Mouse (Mus musculus) forebrain, embryonic 11.5 days (tissue): ENCODE results near the gene Kars. TPM values are rescaled to one million over a fixed set of nuclear protein-coding genes. Genes with fewer than 3 reads are reported as not detected.

ENCODE experiments used
- ATAC-seq: fragments of 200-750 bp; cut with Nextera tagmentation; replicated peaks from 2 replicates; pipeline ENCODE4 v1.8.0; 2017; ENCODE audit warnings: moderate TSS enrichment; ENCODE audit not compliant: low FRiP score
- DNase-seq: peaks from one replicate; pipeline ENCODE4 v3.0.0-alpha.2; 2017; ENCODE audit warnings: low spot score
- H3K27ac ChIP-seq: fragments of 300-500 bp; sonication (generic); 2 replicates; pipeline ENCODE4 v1.5.1; 2014; ENCODE audit warnings: low read depth, low read length
- H3K27me3 ChIP-seq: fragments of 300-500 bp; sonication (generic); 2 replicates; pipeline ENCODE4 v1.6.1; 2014; ENCODE audit warnings: mild to moderate bottlenecking, low read length, mixed read lengths; ENCODE audit not compliant: control insufficient read depth, insufficient read depth
- H3K36me3 ChIP-seq: fragments of 300-500 bp; sonication (generic); 2 replicates; pipeline ENCODE4 v1.6.1; 2014; ENCODE audit warnings: mild to moderate bottlenecking, low read length, moderate library complexity, mixed read lengths; ENCODE audit not compliant: control insufficient read depth, insufficient read depth
- H3K4me1 ChIP-seq: fragments of 300-500 bp; sonication (generic); replicated peaks from 2 replicates; pipeline ENCODE4 v1.6.1; 2014; ENCODE audit warnings: low read length, mixed read lengths; ENCODE audit not compliant: control insufficient read depth, insufficient read depth
- H3K4me2 ChIP-seq: fragments of 300-500 bp; sonication (generic); 2 replicates; pipeline ENCODE4 v1.6.1; 2014; ENCODE audit warnings: low read depth, mild to moderate bottlenecking, low read length, moderate library complexity, mixed read lengths; ENCODE audit not compliant: severe bottlenecking
- H3K4me3 ChIP-seq: fragments of 300-500 bp; sonication (generic); 2 replicates; pipeline ENCODE4 v1.5.1; 2014; ENCODE audit warnings: low read depth, low read length
- H3K9ac ChIP-seq: fragments of 300-500 bp; sonication (generic); 2 replicates; pipeline ENCODE4 v1.6.1; 2014; ENCODE audit warnings: low read length
- H3K9me3 ChIP-seq: fragments of 300-500 bp; sonication (generic); 2 replicates; pipeline ENCODE4 v1.6.1; 2016; ENCODE audit warnings: low read length, mixed read lengths; ENCODE audit not compliant: control insufficient read depth
- WGBS: fragments of 180-500 bp; shearing (Covaris S2); extraction: QIAGEN DNeasy Blood & Tissue Kit; methylation state at CpG from one replicate; pipeline ENCODE4 v1.1.7; 2014; 5-methylcytosine and 5-hydroxymethylcytosine counted together
- polyA plus RNA-seq: library from polyadenylated mRNA; unstranded; fragments of >200 nt; fragmentation: Nextera tagmentation; extraction: Ambion mirVana; gene quantifications from 2 replicates; pipeline ENCODE4 v1.2.1, GENCODE M21; 2014

The Kars gene
- polyA plus RNA-seq, 1 experiment from 2014 or later = 261 TPM

DNA sequence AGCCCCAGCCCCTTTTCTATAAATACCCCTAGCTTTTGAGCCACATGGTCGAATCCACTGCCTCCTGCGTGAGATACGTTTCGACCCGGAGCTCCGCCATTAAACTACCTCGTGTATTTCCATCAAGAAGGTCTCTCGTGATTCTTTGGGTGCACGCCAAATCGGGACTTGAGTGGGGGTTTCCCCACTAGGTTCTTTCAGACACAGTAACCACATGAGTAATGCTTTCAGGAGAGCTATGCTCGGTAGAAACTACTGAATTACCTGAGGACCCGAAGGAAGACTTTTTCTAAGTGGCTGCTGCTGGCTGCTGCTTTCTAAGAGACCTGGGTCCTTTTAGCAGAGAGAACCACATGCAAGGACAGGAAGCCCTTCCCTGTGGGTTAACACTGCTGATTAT is 37.0 kb downstream of the Kars start:
- no peak for ATAC-seq
- 96% methylated on average over 12 of the region's 12 CpGs for WGBS
- no peaks in the 10 kb centered on the region for H3K4me1 ChIP-seq

DNA sequence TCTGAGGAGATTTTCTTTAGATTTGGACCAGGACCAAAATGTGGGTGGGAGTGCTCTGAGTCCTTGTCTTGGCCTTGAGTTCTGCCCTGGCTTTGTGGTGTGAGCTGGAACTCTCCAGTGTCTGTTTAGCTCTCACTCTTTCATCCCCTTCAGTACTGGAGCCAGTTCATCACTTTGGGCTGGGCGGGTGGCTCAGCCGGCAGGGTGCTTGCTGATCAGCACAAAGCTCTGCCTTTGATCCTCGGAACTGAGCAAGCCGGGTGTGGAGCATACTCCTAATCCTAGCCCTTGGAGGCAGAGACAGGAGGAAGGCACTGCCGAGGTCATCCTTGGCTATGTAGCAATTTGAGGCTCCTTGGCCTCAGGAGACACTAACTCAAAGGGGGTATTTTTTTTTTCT is 42.1 kb downstream of the Kars start:
- WGBS = 25% methylated on average over 5 of the region's 5 CpGs
- H3K27me3 ChIP-seq = no peaks in the 10 kb centered on the region
- H3K9ac ChIP-seq = no peak overlapping the region
- no peak overlapping the region for H3K27ac ChIP-seq
- ATAC-seq = no peak
- H3K36me3 ChIP-seq = no peaks in the 10 kb centered on the region; the same call in 1 of the 2 replicates
- DNase-seq = no peak
- no peak overlapping the region for H3K4me2 ChIP-seq
- no peaks in the 10 kb centered on the region for H3K9me3 ChIP-seq
- no peak overlapping the region for H3K4me3 ChIP-seq
- no peaks in the 10 kb centered on the region for H3K4me1 ChIP-seq

More for the DNA sequence above, 37.0 kb downstream of the Kars start:
- DNase-seq = no peak
- no peak overlapping the region for H3K4me3 ChIP-seq
- no peak overlapping the region for H3K9ac ChIP-seq
- no peak overlapping the region for H3K4me2 ChIP-seq
- H3K27me3 ChIP-seq = no peaks in the 10 kb centered on the region
- no peak overlapping the region for H3K27ac ChIP-seq
- no peaks in the 10 kb centered on the region; the same call in 1 of the 2 replicates for H3K36me3 ChIP-seq
- H3K9me3 ChIP-seq = no peaks in the 10 kb centered on the region; the same call in 1 of the 2 replicates

DNA sequence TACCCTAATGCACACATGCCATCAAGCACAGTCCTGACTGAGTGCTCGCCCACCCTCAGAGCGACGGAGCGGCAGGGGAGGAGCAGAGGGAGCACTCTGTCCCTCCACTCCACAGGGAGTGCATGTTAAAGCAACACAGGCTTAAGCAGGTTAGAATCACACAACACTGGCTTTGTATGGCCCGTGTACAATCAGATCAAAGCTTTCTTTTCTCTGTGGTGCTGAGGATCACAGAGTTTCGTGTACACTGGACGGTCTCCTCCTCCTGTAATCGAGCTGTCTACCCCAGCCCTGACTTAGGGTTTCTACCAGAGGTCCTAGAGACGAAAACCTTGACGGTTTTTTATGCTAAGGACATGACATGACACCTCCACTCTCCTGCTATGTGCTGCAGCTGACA is 42.6 kb downstream of the Kars start:
- 83% methylated on average over 10 of the region's 10 CpGs for WGBS
- Histone ChIP-seq H3K27ac (no peak overlapping the region), H3K4me1 (no peaks in the 10 kb centered on the region), H3K9ac (no peak overlapping the region), H3K4me2 (no peak overlapping the region), H3K4me3 (no peak overlapping the region), H3K36me3 (no peaks in the 10 kb centered on the region; the same call in 1 of the 2 replicates), H3K27me3 (no peaks in the 10 kb centered on the region), H3K9me3 (no peaks in the 10 kb centered on the region)
- ATAC-seq (no peak), DNase-seq (no peak)

DNA sequence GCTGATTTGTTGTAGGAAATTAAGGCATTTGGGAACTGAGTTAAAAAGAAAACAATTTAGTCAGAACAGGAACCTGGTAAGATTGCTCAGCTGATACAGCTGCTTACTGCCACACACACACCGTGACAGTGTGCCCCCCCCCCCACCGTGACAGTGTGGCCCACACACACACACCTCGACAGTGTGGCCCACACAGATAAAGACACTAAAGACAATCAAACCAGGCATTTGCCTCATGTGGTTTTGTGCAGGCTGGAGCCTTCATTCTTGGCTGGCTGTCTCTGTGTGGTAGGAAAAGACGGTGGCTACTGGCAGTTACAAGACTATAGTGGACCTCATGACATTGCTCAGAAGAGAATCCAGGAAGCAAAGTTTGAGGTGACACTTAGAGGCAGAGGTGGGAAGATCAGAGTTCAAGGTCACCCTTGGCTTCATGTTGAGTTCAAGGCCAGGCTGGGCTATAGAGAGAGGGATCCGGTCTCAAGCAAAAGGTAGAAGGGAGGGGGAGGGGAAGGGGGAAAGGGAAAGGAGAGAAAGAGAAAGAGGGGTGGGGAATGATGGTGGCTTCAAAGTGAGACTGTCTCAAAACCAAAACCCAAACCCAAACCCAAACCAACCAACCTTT is 43.8 kb downstream of the Kars start:
- Histone ChIP-seq H3K27ac (no peak overlapping the region), H3K9me3 (no peaks in the 10 kb centered on the region), H3K4me3 (no peak overlapping the region), H3K9ac (no peak overlapping the region), H3K4me1 (no peaks in the 10 kb centered on the region), H3K36me3 (no peaks in the 10 kb centered on the region; the same call in 1 of the 2 replicates), H3K4me2 (no peak overlapping the region), H3K27me3 (no peaks in the 10 kb centered on the region)
- ATAC-seq = no peak
- WGBS = 84% methylated on average over 5 of the region's 5 CpGs
- DNase-seq = no peak

DNA sequence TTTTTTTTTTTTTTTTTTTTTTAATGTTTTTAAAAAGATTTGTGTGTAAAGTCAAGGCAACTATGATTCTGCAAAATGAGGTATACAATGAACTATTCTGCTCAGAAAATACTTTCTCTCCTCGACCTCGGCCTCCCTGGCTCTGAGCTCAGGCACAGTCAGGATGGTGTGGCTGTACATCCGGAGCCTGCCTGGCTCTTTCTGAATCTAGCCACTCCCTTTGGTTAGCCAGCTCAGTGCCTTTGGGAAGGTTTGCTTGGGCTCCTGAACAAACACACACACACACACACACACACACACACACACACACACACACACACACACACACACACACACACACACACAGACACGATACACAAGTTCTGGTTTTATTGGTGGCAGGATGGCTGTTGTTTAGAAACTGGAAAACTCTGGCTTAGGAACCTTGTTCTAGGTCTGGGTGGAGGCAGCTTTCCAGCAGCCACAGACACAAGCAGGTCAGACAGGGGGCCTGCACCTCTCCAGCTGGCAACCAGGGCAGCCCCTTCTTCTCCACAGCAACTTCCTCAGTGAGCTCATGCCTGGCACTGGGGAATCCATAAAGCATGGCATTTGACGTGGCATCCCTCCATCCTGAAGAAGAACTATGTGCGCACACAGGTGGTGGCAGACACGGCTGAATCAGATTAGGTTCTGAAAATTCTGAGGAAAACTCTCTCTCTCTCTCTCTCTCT is 46.1 kb downstream of the Kars start:
- no peak overlapping the region for H3K27ac ChIP-seq
- no peak for DNase-seq
- 82% methylated on average over 7 of the region's 7 CpGs for WGBS
- no peaks in the 10 kb centered on the region for H3K27me3 ChIP-seq
- no peaks in the 10 kb centered on the region for H3K9me3 ChIP-seq
- H3K4me1 ChIP-seq = no peaks in the 10 kb centered on the region
- no peak overlapping the region for H3K4me2 ChIP-seq
- no peak overlapping the region for H3K4me3 ChIP-seq
- no peak overlapping the region for H3K9ac ChIP-seq
- no peaks in the 10 kb centered on the region; the same call in 1 of the 2 replicates for H3K36me3 ChIP-seq
- ATAC-seq = no peak

DNA sequence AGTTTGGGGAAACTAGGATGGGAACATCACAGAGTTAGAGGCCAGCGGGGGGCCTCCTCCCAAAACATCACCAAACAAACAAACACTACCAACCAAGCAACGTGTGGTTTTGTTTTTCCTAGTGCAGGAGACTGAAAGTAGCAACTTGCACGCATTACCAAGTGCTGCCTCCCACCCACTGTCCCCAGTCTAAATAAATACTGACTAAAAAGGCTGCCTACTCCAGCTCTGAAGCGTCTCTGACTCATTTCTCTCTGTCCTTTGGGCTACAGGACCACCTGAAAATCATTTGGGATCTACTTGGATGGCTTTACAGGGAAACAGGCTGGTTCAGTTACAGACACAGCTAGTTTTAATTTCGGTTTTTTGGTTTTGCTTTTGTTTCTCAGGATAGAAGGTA is 46.8 kb downstream of the Kars start:
- no peaks in the 10 kb centered on the region for H3K9me3 ChIP-seq
- no peak overlapping the region for H3K9ac ChIP-seq
- no peaks in the 10 kb centered on the region; the same call in none of the 2 replicates for H3K36me3 ChIP-seq
- DNase-seq (no peak), ATAC-seq (no peak)
- no peaks in the 10 kb centered on the region for H3K4me1 ChIP-seq
- H3K27ac ChIP-seq = no peak overlapping the region
- 73% methylated on average over 5 of the region's 5 CpGs for WGBS
- no peak overlapping the region for H3K4me3 ChIP-seq
- H3K4me2 ChIP-seq = no peak overlapping the region
- H3K27me3 ChIP-seq = no peaks in the 10 kb centered on the region

DNA sequence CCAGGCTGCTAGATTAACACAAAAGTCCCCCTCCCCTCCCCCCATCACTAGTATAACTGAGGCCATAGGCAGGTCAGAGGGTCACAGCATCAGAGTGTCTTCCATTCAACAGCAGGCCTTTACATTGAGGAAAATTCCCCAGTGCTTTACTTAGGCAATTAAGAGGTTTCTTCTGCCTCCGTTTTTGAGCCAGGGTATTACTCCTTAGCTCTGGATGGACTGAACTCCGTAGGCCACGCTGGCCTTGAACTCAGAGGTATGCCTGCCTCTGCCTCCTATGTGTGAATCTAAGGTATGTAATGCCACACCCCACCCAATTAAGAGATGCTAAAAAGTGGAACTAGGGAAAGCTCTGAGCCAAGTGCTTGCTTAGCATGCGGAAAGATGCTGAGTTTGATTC is 47.6 kb downstream of the Kars start:
- Histone ChIP-seq H3K9ac (no peak overlapping the region), H3K36me3 (no peaks in the 10 kb centered on the region; the same call in none of the 2 replicates), H3K27me3 (no peaks in the 10 kb centered on the region), H3K4me1 (no peaks in the 10 kb centered on the region), H3K9me3 (no peaks in the 10 kb centered on the region), H3K27ac (no peak overlapping the region), H3K4me2 (no peak overlapping the region), H3K4me3 (no peak overlapping the region)
- no peak for DNase-seq
- ATAC-seq = no peak
- WGBS = 85% methylated on average over 4 of the region's 4 CpGs

DNA sequence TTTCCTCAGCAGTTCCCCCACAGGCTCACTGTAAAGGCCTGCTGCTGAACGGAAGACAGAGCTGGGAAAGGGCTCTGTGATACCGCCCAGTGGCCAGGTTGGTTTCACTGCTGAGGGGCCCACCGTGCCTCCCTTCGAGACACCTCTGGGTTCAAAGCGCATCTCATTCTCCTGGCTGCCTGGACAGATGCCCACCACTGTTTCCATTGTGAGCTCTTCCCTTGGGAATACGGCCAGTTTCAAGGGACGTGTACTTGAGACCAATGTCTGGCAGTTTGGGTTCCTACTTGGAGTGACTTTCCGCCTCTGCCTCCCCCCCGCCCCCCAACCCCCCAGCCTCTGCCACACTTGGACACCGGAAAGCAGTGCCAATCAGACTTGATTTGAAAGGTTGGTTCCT is 48.0 kb downstream of the Kars start:
- Histone ChIP-seq H3K27ac (no peak overlapping the region), H3K9ac (no peak overlapping the region), H3K4me2 (no peak overlapping the region), H3K27me3 (no peaks in the 10 kb centered on the region), H3K4me1 (no peaks in the 10 kb centered on the region), H3K36me3 (no peaks in the 10 kb centered on the region; the same call in none of the 2 replicates), H3K9me3 (no peaks in the 10 kb centered on the region), H3K4me3 (no peak overlapping the region)
- ATAC-seq (no peak), DNase-seq (no peak)
- 73% methylated on average over 10 of the region's 10 CpGs for WGBS

DNA sequence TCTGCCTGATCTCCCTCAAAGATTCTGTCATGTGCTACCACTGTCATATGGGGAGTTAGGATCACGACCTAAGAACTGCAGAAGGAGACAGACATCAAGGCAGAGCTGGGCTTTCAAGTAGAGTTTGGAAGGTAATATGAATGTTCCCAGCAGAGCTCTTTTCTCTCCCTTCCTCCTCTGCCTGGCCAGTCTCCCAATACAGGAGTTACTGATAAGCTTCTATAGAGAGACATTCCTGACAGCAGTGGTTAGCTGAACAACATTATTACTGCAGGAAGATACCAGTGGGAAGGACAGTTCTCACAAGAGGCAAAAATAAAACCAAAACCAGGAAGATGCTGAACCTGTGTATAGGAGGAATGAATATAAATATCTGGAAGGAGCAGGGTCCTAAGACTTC is 48.5 kb downstream of the Kars start:
- ATAC-seq (no peak), DNase-seq (no peak)
- no peaks in the 10 kb centered on the region for H3K27me3 ChIP-seq
- WGBS = 85% methylated on average over 1 of the region's 1 CpGs
- H3K36me3 ChIP-seq = no peaks in the 10 kb centered on the region; the same call in none of the 2 replicates
- H3K4me2 ChIP-seq = no peak overlapping the region
- H3K27ac ChIP-seq = no peak overlapping the region
- H3K9ac ChIP-seq = no peak overlapping the region
- no peaks in the 10 kb centered on the region for H3K4me1 ChIP-seq
- H3K4me3 ChIP-seq = no peak overlapping the region
- no peaks in the 10 kb centered on the region for H3K9me3 ChIP-seq
